Mouse (Mus musculus): ENCODE data around the gene Tmem120a.

GRCm38 (mm10) chr5:135736544-135736943 is 7.7 kb downstream of the Tmem120a start:
- TF ChIP-seq CTCF (IDR thresholded peaks at IDR 0.05; ENCODE audit: control insufficient read depth, insufficient read depth, low read length) (no peak), POLR2A (IDR thresholded peaks at IDR 0.05; ENCODE audit: borderline replicate concordance, control insufficient read depth, low read depth, low read length) (no peak)
